Mouse (Mus musculus) limb, embryonic 14.5 days (tissue): ENCODE results near the gene Zfyve21. TPM values are rescaled to one million over a fixed set of nuclear protein-coding genes. Genes with fewer than 3 reads are reported as not detected.
A peak's percentile ranks its signal among the peaks of the same experiment; 100 is the strongest.

Source experiments
- ATAC-seq: fragments of 200-750 bp; cut with Nextera tagmentation; 2 replicates; pipeline ENCODE4 v1.8.0; 2017; ENCODE audit warnings: low read depth, moderate number of reproducible peaks, moderate TSS enrichment; ENCODE audit not compliant: low FRiP score
- DNase-seq: peaks from one replicate; pipeline ENCODE4 v3.0.0-alpha.2; 2015; ENCODE audit warnings: low spot score
- H3K27ac ChIP-seq: fragments of 300-500 bp; sonication (generic); replicated peaks from 2 replicates; pipeline ENCODE4 v1.5.1; 2014; ENCODE audit warnings: low read depth, mild to moderate bottlenecking, low read length, moderate library complexity, mixed read lengths
- H3K27me3 ChIP-seq: fragments of 300-500 bp; sonication (generic); 2 replicates; pipeline ENCODE4 v1.6.1; 2014; ENCODE audit warnings: low read length, mixed read lengths; ENCODE audit not compliant: control insufficient read depth, insufficient read depth
- H3K36me3 ChIP-seq: fragments of 300-500 bp; sonication (generic); 2 replicates; pipeline ENCODE4 v1.6.1; 2014; ENCODE audit warnings: mild to moderate bottlenecking, low read length, moderate library complexity, mixed read lengths; ENCODE audit not compliant: control insufficient read depth, insufficient read depth
- H3K4me1 ChIP-seq: fragments of 300-500 bp; sonication (generic); 2 replicates; pipeline ENCODE4 v1.6.1; 2014; ENCODE audit warnings: antibody characterized with exemption, low read length, mixed read lengths; ENCODE audit not compliant: control insufficient read depth, insufficient read depth
- H3K4me2 ChIP-seq: fragments of 300-500 bp; sonication (generic); replicated peaks from 2 replicates; pipeline ENCODE4 v1.6.1; 2014; ENCODE audit warnings: low read depth, mild to moderate bottlenecking, low read length, moderate library complexity; ENCODE audit not compliant: severe bottlenecking
- H3K4me3 ChIP-seq: fragments of 300-500 bp; sonication (generic); replicated peaks from 2 replicates; pipeline ENCODE4 v1.5.1; 2014; ENCODE audit warnings: low read length
- H3K9ac ChIP-seq: fragments of 300-500 bp; sonication (generic); 2 replicates; pipeline ENCODE4 v1.6.1; 2014; ENCODE audit warnings: mild to moderate bottlenecking, low read depth, low read length, moderate library complexity; ENCODE audit not compliant: severe bottlenecking
- H3K9me3 ChIP-seq: fragments of 300-500 bp; sonication (generic); 2 replicates; pipeline ENCODE4 v1.6.1; 2016; ENCODE audit warnings: low read length; ENCODE audit not compliant: control insufficient read depth
- POLR2A ChIP-seq: fragments of 200-500 bp; IDR thresholded peaks from 2 replicates; pipeline ENCODE4 v1.8.0; 2012; ENCODE audit warnings: inconsistent platforms, mild to moderate bottlenecking, moderate library complexity, borderline replicate concordance; ENCODE audit not compliant: insufficient read depth, insufficient read length; ENCODE audit errors: extremely low read depth
- WGBS: fragments of 180-500 bp; shearing (Covaris S2); extraction: QIAGEN DNeasy Blood & Tissue Kit; methylation state at CpG from one replicate; pipeline ENCODE4 v1.1.7; 2014; 5-methylcytosine and 5-hydroxymethylcytosine counted together
- polyA plus RNA-seq, 2 experiments: library from polyadenylated mRNA; depleted of rRNA in 1 of 2; stranded (reverse) in 1 of 2; unstranded in 1 of 2; fragments of >200 nt; fragmentation: Nextera tagmentation in 1 of 2; extraction: Ambion mirVana in 1 of 2; gene quantifications; 2 replicates each; pipeline versions ENCODE4 v1.2.1 to v1.2.3; 2012 to 2014

The Zfyve21 gene
- polyA plus RNA-seq, 2 experiments, result 102 to 119 TPM

GRCm38 (mm10) chr12:111798493-111798892, 15.5 kb upstream of the Zfyve21 start:
- H3K4me3 ChIP-seq, result no peak overlapping the region
- TF ChIP-seq POLR2A, result no peak
- no peak overlapping the region for H3K9ac ChIP-seq
- WGBS, result 94% methylated on average over 13 of the region's 13 CpGs
- H3K9me3 ChIP-seq, result no peaks in the 10 kb centered on the region
- ATAC-seq, result no peak
- DNase-seq, result no peak
- no peaks in the 10 kb centered on the region for H3K27me3 ChIP-seq
- H3K4me2 ChIP-seq, result no peak overlapping the region
- peaks cover 92% of the 10 kb centered on the region for H3K36me3 ChIP-seq
- H3K4me1 ChIP-seq, result no peaks in the 10 kb centered on the region
- H3K27ac ChIP-seq, result no peak overlapping the region

- peaks cover 91% of the 10 kb centered on the region for H3K36me3 ChIP-seq
- H3K9ac ChIP-seq, result no peak overlapping the region
- no peaks in the 10 kb centered on the region for H3K9me3 ChIP-seq
- H3K4me2 ChIP-seq, result no peak overlapping the region
- no peaks in the 10 kb centered on the region for H3K27me3 ChIP-seq
- WGBS, result 79% methylated on average over 10 of the region's 10 CpGs
- no peaks in the 10 kb centered on the region for H3K4me1 ChIP-seq
- H3K4me3 ChIP-seq, result no peak overlapping the region
- H3K27ac ChIP-seq, result no peak overlapping the region
- no peak for TF ChIP-seq POLR2A
- DNase-seq, result no peak
- no peak for ATAC-seq
Observed at GRCm38 (mm10) chr12:111800459-111801183, 13.3 kb upstream of the Zfyve21 start.

- 88% methylated on average over 5 of the region's 5 CpGs for WGBS
- no peak for TF ChIP-seq POLR2A
- ATAC-seq, result no peak
Observed at GRCm38 (mm10) chr12:111803538-111803937, 10.4 kb upstream of the Zfyve21 start.

GRCm38 (mm10) chr12:111808775-111809174, 5.2 kb upstream of the Zfyve21 start:
- Histone ChIP-seq H3K9me3 (no peaks in the 10 kb centered on the region), H3K27me3 (no peaks in the 10 kb centered on the region), H3K9ac (no peak overlapping the region), H3K4me1 (peaks cover 11% of the 10 kb centered on the region), H3K36me3 (peaks cover 44% of the 10 kb centered on the region), H3K4me2 (no peak overlapping the region), H3K4me3 (no peak overlapping the region), H3K27ac (no peak overlapping the region)
- TF ChIP-seq POLR2A, result no peak
- 92% methylated on average over 6 of the region's 6 CpGs for WGBS
- DNase-seq, result no peak
- no peak for ATAC-seq

More at GRCm38 (mm10) chr12:111803538-111803937, 10.4 kb upstream of the Zfyve21 start:
- H3K27me3 ChIP-seq, result no peaks in the 10 kb centered on the region
- H3K4me1 ChIP-seq, result no peaks in the 10 kb centered on the region
- no peak overlapping the region for H3K9ac ChIP-seq
- H3K27ac ChIP-seq, result no peak overlapping the region
- no peak overlapping the region for H3K4me3 ChIP-seq
- DNase-seq, result no peak
- peaks cover 90% of the 10 kb centered on the region for H3K36me3 ChIP-seq
- H3K4me2 ChIP-seq, result no peak overlapping the region
- H3K9me3 ChIP-seq, result no peaks in the 10 kb centered on the region

- Histone ChIP-seq H3K9ac (peak overlapping the region; percentile 2), H3K27ac (0 out of 2 replicates have a peak overlapping the region, but pooled peaks have one; percentile 22), H3K4me1 (peaks cover 11% of the 10 kb centered on the region), H3K27me3 (no peaks in the 10 kb centered on the region), H3K4me3 (no peak overlapping the region), H3K9me3 (no peaks in the 10 kb centered on the region), H3K36me3 (peaks cover 34% of the 10 kb centered on the region), H3K4me2 (no peak overlapping the region)
- TF ChIP-seq POLR2A, result no peak
- peak; percentile 73 for DNase-seq
- 0 out of 2 replicates have a peak, but pooled peaks have one; percentile 9 for ATAC-seq
- 12% methylated on average over 5 of the region's 9 CpGs for WGBS
Observed at GRCm38 (mm10) chr12:111809762-111810161, 4.2 kb upstream of the Zfyve21 start.
